Mouse (Mus musculus): Measurements from ENCODE around the gene Mphosph9. TPM values are rescaled to one million over a fixed set of nuclear protein-coding genes. Genes with fewer than 3 reads are reported as not detected.
"Not testable (repeated sequence)": the region's sequence is repeated elsewhere in the genome, so short reads cannot be mapped to it uniquely, and the experiment has no call there.

Gene Mphosph9
- total RNA-seq, 2 experiments from 2014 or later: 20.9 to 23.1 TPM

- TF ChIP-seq CTCF (IDR thresholded peaks at IDR 0.05): no peak
These were observed 11.0 kb upstream of the Mphosph9 start for GRCm38 (mm10) chr5:124338791-124339190.

DNA sequence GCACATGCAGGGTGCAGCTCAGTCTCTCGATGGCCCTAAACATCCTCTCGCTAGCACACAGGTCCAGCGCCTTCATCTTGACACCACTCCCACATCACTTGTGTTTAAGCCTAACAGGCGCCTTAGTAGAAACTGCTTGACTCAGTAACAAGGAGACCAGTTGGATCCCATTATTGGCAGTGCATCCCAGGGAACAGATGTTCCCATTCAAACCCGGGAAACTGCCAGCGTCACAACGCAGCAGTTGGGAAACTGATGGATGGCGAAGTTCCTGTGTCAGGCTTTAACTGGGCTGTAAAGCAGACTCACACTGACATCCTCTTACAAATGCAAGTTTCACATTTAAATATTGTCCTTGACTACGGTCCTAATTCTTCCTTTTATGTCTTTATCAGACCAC, 10.1 kb upstream of the Mphosph9 start:
- Histone ChIP-seq H3K27ac (peak overlapping the region; percentile 4; the same call in 1 of the 2 replicates), H3K4me3 (no peak overlapping the region)
- TF ChIP-seq CTCF (IDR thresholded peaks at IDR 0.05): no peak
- intact Hi-C loops (cut with DNase I): no loop called here
- no peak for DNase-seq (ENCODE audit: extremely low spot score in 1 of 2, low spot score in 2 of 2)

More at GRCm38 (mm10) chr5:124338791-124339190, 11.0 kb upstream of the Mphosph9 start:
- no peak overlapping the region for H3K4me3 ChIP-seq
- intact Hi-C loops (cut with DNase I): no loop called here
- no peak for DNase-seq (ENCODE audit: extremely low spot score in 1 of 2, low spot score in 2 of 2)
- H3K27ac ChIP-seq: peak overlapping the region; percentile 21

DNA sequence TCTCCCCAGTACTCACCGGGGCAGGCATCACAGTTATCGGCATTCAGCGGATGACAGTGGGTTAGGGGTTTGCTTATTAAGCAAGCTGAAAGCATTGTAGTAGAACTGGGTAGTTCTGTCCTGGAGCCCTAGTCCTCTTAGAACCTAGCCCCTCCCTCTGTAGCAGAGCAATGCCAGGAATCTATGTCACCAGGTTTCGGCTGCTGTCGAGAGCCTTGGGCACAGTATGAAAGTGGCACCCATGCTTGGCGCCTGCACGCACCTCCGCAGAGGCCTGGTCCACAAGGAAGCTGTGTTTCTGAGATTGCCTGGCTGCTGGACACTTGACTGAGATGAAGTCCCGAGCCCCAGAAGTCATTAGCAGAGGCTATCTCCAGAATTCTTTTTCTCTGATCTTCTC, 9.3 kb upstream of the Mphosph9 start:
- Histone ChIP-seq H3K27ac (no peak overlapping the region), H3K4me3 (no peak overlapping the region)
- no peak for DNase-seq (ENCODE audit: extremely low spot score in 1 of 2, low spot score in 2 of 2)
- intact Hi-C loops (cut with DNase I): no loop called here
- no peak for TF ChIP-seq CTCF (IDR thresholded peaks at IDR 0.05)

- peak overlapping the region; percentile 47 for H3K27ac ChIP-seq
- no peak for TF ChIP-seq CTCF (IDR thresholded peaks at IDR 0.05)
- no peak for DNase-seq (ENCODE audit: extremely low spot score in 1 of 2, low spot score in 2 of 2)
- no peak overlapping the region for H3K4me3 ChIP-seq
- intact Hi-C loops (cut with DNase I): no loop called here
These were observed 6.6 kb upstream of the Mphosph9 start for GRCm38 (mm10) chr5:124334392-124334791.

DNA sequence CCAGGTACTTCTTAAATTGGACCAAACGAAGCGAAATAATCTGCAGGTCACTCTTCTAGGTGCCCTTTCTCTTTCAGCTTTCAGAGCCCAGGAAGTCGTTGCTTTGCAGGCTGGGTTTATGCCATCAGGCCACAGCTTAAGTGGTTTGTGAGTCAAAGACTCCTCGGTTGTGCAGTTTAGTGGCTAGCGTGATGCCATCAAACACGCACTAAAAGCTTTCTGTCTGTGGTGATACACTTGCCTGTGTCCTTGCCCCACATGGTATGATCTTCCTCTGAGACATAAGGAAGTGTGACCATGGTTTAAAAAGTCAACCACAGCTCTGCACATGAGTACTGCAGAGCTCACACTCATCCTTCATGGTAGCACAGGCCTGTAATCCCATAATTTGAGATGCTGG, 2.3 kb upstream of the Mphosph9 start:
- Histone ChIP-seq H3K27ac (no peak overlapping the region; the same call in 1 of the 2 replicates), H3K4me3 (no peak overlapping the region)
- DNase-seq (ENCODE audit: extremely low spot score in 1 of 2, low spot score in 2 of 2): no peak
- intact Hi-C loops (cut with DNase I): no loop called here
- TF ChIP-seq CTCF (IDR thresholded peaks at IDR 0.05): no peak

GRCm38 (mm10) chr5:124326829-124327228, 943 bp downstream of the Mphosph9 start:
- no peak for DNase-seq (ENCODE audit: extremely low spot score in 1 of 2, low spot score in 2 of 2)
- Histone ChIP-seq H3K27ac (peak overlapping the region; percentile 94), H3K4me3 (peak overlapping the region; percentile 69)
- no peak for TF ChIP-seq CTCF (IDR thresholded peaks at IDR 0.05)
- intact Hi-C loops (cut with DNase I): loop anchor here (1.0 kb wide), 1 partner anchor 25 kb away; no protein-coding TSS in a partner anchor

DNA sequence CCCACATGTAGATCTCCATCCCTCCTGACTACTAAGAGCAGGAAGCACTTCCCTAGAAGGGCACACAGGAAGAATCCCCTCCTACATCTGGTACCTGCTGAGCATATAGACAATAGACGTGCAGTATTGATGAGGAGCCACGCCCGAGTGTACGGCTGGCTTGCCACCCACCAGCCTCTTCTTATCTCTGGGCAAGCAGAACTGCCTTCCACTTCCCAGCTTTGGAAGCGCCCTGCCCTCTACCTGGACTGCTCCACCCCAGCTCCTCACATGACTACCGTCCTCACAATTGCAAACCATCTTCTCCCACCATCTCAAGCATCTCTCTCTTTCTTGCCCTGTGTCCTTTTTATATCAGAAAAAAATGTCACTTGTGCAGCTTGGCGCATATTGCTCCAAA, 10.1 kb downstream of the Mphosph9 start:
- no peak for DNase-seq (ENCODE audit: extremely low spot score in 1 of 2, low spot score in 2 of 2)

DNA sequence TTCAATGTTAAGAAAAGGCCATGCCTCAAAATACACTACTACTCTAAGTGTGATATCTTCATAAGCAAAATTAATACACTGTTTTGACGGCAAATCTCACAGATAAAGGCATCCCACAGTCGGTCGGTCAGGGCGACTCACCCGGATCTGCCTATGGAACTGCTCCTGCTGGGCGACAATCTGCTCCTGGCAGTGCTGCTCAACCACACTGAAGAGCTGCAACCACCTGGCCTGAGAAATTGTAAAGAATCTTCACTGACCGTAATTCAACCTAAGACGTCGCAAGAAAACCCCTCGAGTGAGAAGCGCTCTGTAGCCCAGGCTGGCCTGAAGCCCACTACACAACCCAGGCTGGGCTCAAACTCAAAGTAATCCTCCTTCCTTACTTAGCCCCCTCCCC, 11.8 kb downstream of the Mphosph9 start:
- intact Hi-C loops (cut with DNase I): no loop called here
- no peak for TF ChIP-seq CTCF (IDR thresholded peaks at IDR 0.05)
- DNase-seq (ENCODE audit: extremely low spot score in 1 of 2, low spot score in 2 of 2): no peak
- H3K27ac ChIP-seq: no peak overlapping the region
- no peak overlapping the region for H3K4me3 ChIP-seq

More for the DNA sequence above, 10.1 kb downstream of the Mphosph9 start:
- Histone ChIP-seq H3K4me3 (no peak overlapping the region), H3K27ac (0 out of 2 replicates have a peak overlapping the region, but pooled peaks have one; percentile 7)
- intact Hi-C loops (cut with DNase I): no loop called here
- no peak for TF ChIP-seq CTCF (IDR thresholded peaks at IDR 0.05)

- no peak for TF ChIP-seq CTCF (IDR thresholded peaks at IDR 0.05)
- intact Hi-C loops (cut with DNase I): no loop called here
- H3K4me3 ChIP-seq: no peak overlapping the region
- no peak for DNase-seq (ENCODE audit: extremely low spot score in 1 of 2, low spot score in 2 of 2)
- no peak overlapping the region for H3K27ac ChIP-seq
These were observed 12.3 kb downstream of the Mphosph9 start for GRCm38 (mm10) chr5:124315498-124315897.

DNA sequence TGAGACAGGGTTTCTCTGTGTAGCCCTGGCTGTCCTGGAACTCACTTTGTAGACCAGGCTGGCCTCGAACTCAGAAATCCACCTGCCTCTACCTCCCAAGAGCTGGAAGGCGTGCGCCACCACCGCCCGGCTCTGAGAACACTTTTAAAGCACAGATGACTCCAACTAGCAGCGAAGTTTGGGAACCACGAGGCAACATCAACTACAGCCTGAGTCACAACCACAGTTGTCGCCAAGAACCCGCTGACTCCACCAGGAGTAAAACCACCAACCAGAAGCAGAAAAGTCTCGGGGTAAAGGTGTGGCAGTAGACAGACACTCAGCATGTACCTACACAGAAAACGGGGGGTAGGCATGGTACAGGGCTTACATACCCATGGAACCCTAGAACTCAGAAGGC, 17.7 kb downstream of the Mphosph9 start:
- no peak overlapping the region for H3K4me3 ChIP-seq
- no peak for TF ChIP-seq CTCF (IDR thresholded peaks at IDR 0.05)
- intact Hi-C loops (cut with DNase I): no loop called here
- DNase-seq (ENCODE audit: extremely low spot score in 1 of 2, low spot score in 2 of 2): no peak
- H3K27ac ChIP-seq: no peak overlapping the region

GRCm38 (mm10) chr5:124309155-124309554, 18.6 kb downstream of the Mphosph9 start:
- Histone ChIP-seq H3K27ac (no peak overlapping the region), H3K4me3 (no peak overlapping the region)
- no peak for TF ChIP-seq CTCF (IDR thresholded peaks at IDR 0.05)
- intact Hi-C loops (cut with DNase I): no loop called here
- no peak for DNase-seq (ENCODE audit: extremely low spot score in 1 of 2, low spot score in 2 of 2)

DNA sequence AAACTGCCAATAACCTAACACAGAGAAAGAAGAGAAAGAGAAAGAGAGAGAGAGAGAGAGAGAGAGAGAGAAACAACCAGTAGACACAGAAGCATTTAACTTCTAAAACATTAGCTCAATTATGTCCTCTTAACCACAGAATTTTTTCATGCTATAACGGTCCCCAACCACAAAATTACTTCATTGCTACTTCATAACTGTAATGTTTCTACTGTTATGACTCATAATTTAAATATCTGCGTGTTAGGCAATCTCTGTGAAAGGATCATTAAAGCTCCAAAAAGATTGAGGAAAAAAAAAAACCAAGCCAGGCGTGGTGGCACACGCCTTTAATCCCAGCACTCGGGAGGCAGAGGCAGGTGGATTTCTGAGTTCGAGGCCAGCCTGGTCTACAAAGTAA, 24.9 kb downstream of the Mphosph9 start:
- intact Hi-C loops (cut with DNase I); H3K4me3 ChIP-seq; DNase-seq (ENCODE audit: extremely low spot score in 1 of 2, low spot score in 2 of 2); H3K27ac ChIP-seq: not testable (repeated sequence)

- intact Hi-C loops (cut with DNase I): no loop called here
- Histone ChIP-seq H3K4me3 (no peak overlapping the region), H3K27ac (no peak overlapping the region)
- DNase-seq (ENCODE audit: extremely low spot score in 1 of 2, low spot score in 2 of 2): no peak
- no peak for TF ChIP-seq CTCF (IDR thresholded peaks at IDR 0.05)
These were observed 27.6 kb downstream of the Mphosph9 start for GRCm38 (mm10) chr5:124300132-124300531.

Data from left cerebral cortex, adult 2 months (tissue).